Mouse (Mus musculus) neural tube, embryonic 11.5 days (tissue): ENCODE results near the gene H2afy2. TPM values are rescaled to one million over a fixed set of nuclear protein-coding genes. Genes with fewer than 3 reads are reported as not detected.

Source experiments
- ATAC-seq: fragments of 200-750 bp; cut with Nextera tagmentation; 2 replicates; pipeline ENCODE4 v1.8.0; 2017; ENCODE audit warnings: moderate number of reproducible peaks, mild to moderate bottlenecking, moderate TSS enrichment, moderate library complexity; ENCODE audit not compliant: insufficient read depth, low FRiP score, low TSS enrichment
- DNase-seq: peaks from one replicate; pipeline ENCODE4 v3.0.0-alpha.2; 2015; ENCODE audit warnings: low spot score
- H3K27ac ChIP-seq: fragments of 300-500 bp; sonication (generic); 2 replicates; pipeline ENCODE4 v1.5.1; 2014; ENCODE audit warnings: low read depth, mild to moderate bottlenecking, low read length
- H3K27me3 ChIP-seq: fragments of 300-500 bp; sonication (generic); 2 replicates; pipeline ENCODE4 v1.6.1; 2014; ENCODE audit warnings: mild to moderate bottlenecking, low read length, mixed read lengths; ENCODE audit not compliant: control insufficient read depth, insufficient read depth
- H3K36me3 ChIP-seq: fragments of 300-500 bp; sonication (generic); 2 replicates; pipeline ENCODE4 v1.6.1; 2014; ENCODE audit warnings: mild to moderate bottlenecking, low read length, moderate library complexity, mixed read lengths; ENCODE audit not compliant: control insufficient read depth, insufficient read depth
- H3K4me1 ChIP-seq: fragments of 300-500 bp; sonication (generic); 2 replicates; pipeline ENCODE4 v1.6.1; 2014; ENCODE audit warnings: low read length, mixed read lengths; ENCODE audit not compliant: control insufficient read depth, insufficient read depth
- H3K4me2 ChIP-seq: fragments of 300-500 bp; sonication (generic); 2 replicates; pipeline ENCODE4 v1.6.1; 2014; ENCODE audit warnings: low read depth, mild to moderate bottlenecking, moderate library complexity
- H3K4me3 ChIP-seq: fragments of 300-500 bp; sonication (generic); 2 replicates; pipeline ENCODE4 v1.5.1; 2014; ENCODE audit warnings: low read depth, low read length
- H3K9ac ChIP-seq: fragments of 300-500 bp; sonication (generic); 2 replicates; pipeline ENCODE4 v1.6.1; 2014; ENCODE audit warnings: mild to moderate bottlenecking, low read length
- H3K9me3 ChIP-seq: fragments of 300-500 bp; sonication (generic); 2 replicates; pipeline ENCODE4 v1.6.1; 2016; ENCODE audit warnings: low read length; ENCODE audit not compliant: control insufficient read depth
- WGBS: fragments of 180-500 bp; shearing (Covaris S2); extraction: QIAGEN DNeasy Blood & Tissue Kit; methylation state at CpG from one replicate; pipeline ENCODE4 v1.1.7; 2014; 5-methylcytosine and 5-hydroxymethylcytosine counted together
- polyA plus RNA-seq: library from polyadenylated mRNA; unstranded; fragments of >200 nt; fragmentation: Nextera tagmentation; extraction: Ambion mirVana; gene quantifications from 2 replicates; pipeline ENCODE4 v1.2.1, GENCODE M21; 2014

The H2afy2 gene
- polyA plus RNA-seq, 1 experiment from 2014 or later, result 246 TPM

- peak; percentile 34 for DNase-seq
- no peak for ATAC-seq
- no peak overlapping the region for H3K4me3 ChIP-seq
These were observed 18.4 kb downstream of the H2afy2 start for GRCm38 (mm10) chr10:61765558-61765957.

GRCm38 (mm10) chr10:61764689-61765088 is 19.3 kb downstream of the H2afy2 start:
- peaks cover 3% of the 10 kb centered on the region; the same call in 1 of the 2 replicates for H3K4me1 ChIP-seq
- H3K9me3 ChIP-seq, result no peaks in the 10 kb centered on the region
- H3K9ac ChIP-seq, result no peak overlapping the region
- H3K27me3 ChIP-seq, result no peaks in the 10 kb centered on the region
- H3K36me3 ChIP-seq, result no peaks in the 10 kb centered on the region; the same call in 1 of the 2 replicates
- no peak overlapping the region for H3K4me3 ChIP-seq
- DNase-seq, result no peak
- H3K4me2 ChIP-seq, result no peak overlapping the region
- H3K27ac ChIP-seq, result no peak overlapping the region
- 83% methylated on average over 8 of the region's 8 CpGs for WGBS
- no peak for ATAC-seq

More at GRCm38 (mm10) chr10:61765558-61765957, 18.4 kb downstream of the H2afy2 start:
- H3K9me3 ChIP-seq, result no peaks in the 10 kb centered on the region
- H3K4me1 ChIP-seq, result peaks cover 3% of the 10 kb centered on the region; the same call in 1 of the 2 replicates
- no peak overlapping the region for H3K9ac ChIP-seq
- H3K4me2 ChIP-seq, result no peak overlapping the region
- no peaks in the 10 kb centered on the region for H3K27me3 ChIP-seq
- H3K36me3 ChIP-seq, result no peaks in the 10 kb centered on the region; the same call in 1 of the 2 replicates
- WGBS, result 39% methylated on average over 5 of the region's 5 CpGs
- no peak overlapping the region for H3K27ac ChIP-seq

GRCm38 (mm10) chr10:61759869-61760268 is 24.1 kb downstream of the H2afy2 start:
- 57% methylated on average over 6 of the region's 6 CpGs for WGBS
- DNase-seq (no peak), ATAC-seq (no peak)
- H3K9me3 ChIP-seq, result no peaks in the 10 kb centered on the region
- H3K4me3 ChIP-seq, result no peak overlapping the region
- H3K4me1 ChIP-seq, result no peaks in the 10 kb centered on the region
- H3K27me3 ChIP-seq, result no peaks in the 10 kb centered on the region
- no peak overlapping the region for H3K9ac ChIP-seq
- no peak overlapping the region for H3K4me2 ChIP-seq
- no peak overlapping the region for H3K27ac ChIP-seq
- peaks cover 4% of the 10 kb centered on the region for H3K36me3 ChIP-seq

GRCm38 (mm10) chr10:61758904-61759303 is 25.0 kb downstream of the H2afy2 start:
- WGBS, result 94% methylated on average over 2 of the region's 2 CpGs
- DNase-seq (no peak), ATAC-seq (no peak)
- Histone ChIP-seq H3K27me3 (no peaks in the 10 kb centered on the region), H3K9ac (no peak overlapping the region), H3K4me3 (no peak overlapping the region), H3K27ac (no peak overlapping the region), H3K9me3 (no peaks in the 10 kb centered on the region), H3K36me3 (peaks cover 4% of the 10 kb centered on the region), H3K4me1 (no peaks in the 10 kb centered on the region), H3K4me2 (no peak overlapping the region)

- Histone ChIP-seq H3K4me3 (no peak overlapping the region), H3K9ac (no peak overlapping the region), H3K36me3 (peaks cover 9% of the 10 kb centered on the region), H3K27me3 (no peaks in the 10 kb centered on the region), H3K4me2 (no peak overlapping the region), H3K27ac (no peak overlapping the region), H3K4me1 (no peaks in the 10 kb centered on the region), H3K9me3 (no peaks in the 10 kb centered on the region)
- DNase-seq, result no peak
- no peak for ATAC-seq
- 95% methylated on average over 14 of the region's 14 CpGs for WGBS
These were observed 26.9 kb downstream of the H2afy2 start for GRCm38 (mm10) chr10:61757022-61757421.

GRCm38 (mm10) chr10:61753071-61753470 is 30.9 kb downstream of the H2afy2 start:
- Histone ChIP-seq H3K4me2 (no peak overlapping the region), H3K4me1 (no peaks in the 10 kb centered on the region), H3K9ac (no peak overlapping the region), H3K36me3 (peaks cover 18% of the 10 kb centered on the region), H3K4me3 (no peak overlapping the region), H3K9me3 (no peaks in the 10 kb centered on the region), H3K27me3 (no peaks in the 10 kb centered on the region), H3K27ac (no peak overlapping the region)
- no peak for DNase-seq
- 97% methylated on average over 23 of the region's 23 CpGs for WGBS
- no peak for ATAC-seq

GRCm38 (mm10) chr10:61751534-61752219 is 32.3 kb downstream of the H2afy2 start:
- WGBS, result 88% methylated on average over 20 of the region's 20 CpGs
- no peak overlapping the region for H3K27ac ChIP-seq
- peaks cover 28% of the 10 kb centered on the region for H3K36me3 ChIP-seq
- ATAC-seq (no peak), DNase-seq (no peak)
- H3K9ac ChIP-seq, result no peak overlapping the region
- no peaks in the 10 kb centered on the region for H3K4me1 ChIP-seq
- no peak overlapping the region for H3K4me3 ChIP-seq
- H3K9me3 ChIP-seq, result no peaks in the 10 kb centered on the region
- no peaks in the 10 kb centered on the region for H3K27me3 ChIP-seq
- no peak overlapping the region for H3K4me2 ChIP-seq

- no peak overlapping the region for H3K27ac ChIP-seq
- no peak overlapping the region for H3K4me2 ChIP-seq
- DNase-seq, result no peak
- H3K9me3 ChIP-seq, result no peaks in the 10 kb centered on the region
- no peaks in the 10 kb centered on the region for H3K4me1 ChIP-seq
- H3K36me3 ChIP-seq, result peaks cover 40% of the 10 kb centered on the region
- WGBS, result 87% methylated on average over 9 of the region's 9 CpGs
- no peaks in the 10 kb centered on the region for H3K27me3 ChIP-seq
- H3K4me3 ChIP-seq, result no peak overlapping the region
- no peak for ATAC-seq
- H3K9ac ChIP-seq, result no peak overlapping the region
These were observed 33.9 kb downstream of the H2afy2 start for GRCm38 (mm10) chr10:61750014-61750413.

- H3K9ac ChIP-seq, result no peak overlapping the region
- no peak for DNase-seq
- no peak overlapping the region for H3K27ac ChIP-seq
- H3K36me3 ChIP-seq, result peaks cover 43% of the 10 kb centered on the region
- no peaks in the 10 kb centered on the region for H3K4me1 ChIP-seq
- no peak for ATAC-seq
- 93% methylated on average over 13 of the region's 13 CpGs for WGBS
- H3K27me3 ChIP-seq, result no peaks in the 10 kb centered on the region
- H3K4me2 ChIP-seq, result no peak overlapping the region
- no peak overlapping the region for H3K4me3 ChIP-seq
- H3K9me3 ChIP-seq, result no peaks in the 10 kb centered on the region
These were observed 36.6 kb downstream of the H2afy2 start for GRCm38 (mm10) chr10:61747302-61747701.
